Mouse (Mus musculus): Measurements from ENCODE around the gene Dera. TPM values are rescaled to one million over a fixed set of nuclear protein-coding genes. Genes with fewer than 3 reads are reported as not detected.

Gene Dera
- polyA plus RNA-seq, 1 experiment from 2014 or later: 17.8 TPM

- Histone ChIP-seq H3K4me2 (ENCODE audit: low read length) (no peak overlapping the region), H3K27me3 (replicated peaks; ENCODE audit: control insufficient read depth, insufficient read depth, low read length) (no peaks in the 10 kb centered on the region), H3K36me3 (ENCODE audit: control insufficient read depth, insufficient read depth, low read length) (no peaks in the 10 kb centered on the region), H3K4me3 (ENCODE audit: low read depth, low read length) (no peak overlapping the region), H3K4me1 (ENCODE audit: control insufficient read depth, insufficient read depth, low read length) (no peaks in the 10 kb centered on the region), H3K9ac (ENCODE audit: low read length) (no peak overlapping the region), H3K9me3 (replicated peaks; ENCODE audit: control insufficient read depth, low read length) (no peaks in the 10 kb centered on the region), H3K27ac (ENCODE audit: low read depth, low read length) (no peak overlapping the region)
- ATAC-seq (no peak), DNase-seq (ENCODE audit: low spot score) (no peak)
- WGBS: 91% methylated on average over 8 of the region's 8 CpGs
These were observed 18.7 kb downstream of the Dera start for GRCm38 (mm10) chr6:137772918-137773636.

GRCm38 (mm10) chr6:137773637-137774028 lies 19.3 kb downstream of the Dera start:
- DNase-seq (ENCODE audit: low spot score) (no peak), ATAC-seq (no peak)
- H3K27me3 ChIP-seq (replicated peaks; ENCODE audit: control insufficient read depth, insufficient read depth, low read length): no peaks in the 10 kb centered on the region
- no peak overlapping the region for H3K9ac ChIP-seq (ENCODE audit: low read length)
- no peak overlapping the region for H3K4me2 ChIP-seq (ENCODE audit: low read length)
- H3K4me3 ChIP-seq (ENCODE audit: low read depth, low read length): no peak overlapping the region
- H3K27ac ChIP-seq (ENCODE audit: low read depth, low read length): no peak overlapping the region
- no peaks in the 10 kb centered on the region for H3K4me1 ChIP-seq (ENCODE audit: control insufficient read depth, insufficient read depth, low read length)
- 92% methylated on average over 6 of the region's 6 CpGs for WGBS
- no peaks in the 10 kb centered on the region for H3K9me3 ChIP-seq (replicated peaks; ENCODE audit: control insufficient read depth, low read length)
- H3K36me3 ChIP-seq (ENCODE audit: control insufficient read depth, insufficient read depth, low read length): no peaks in the 10 kb centered on the region

GRCm38 (mm10) chr6:137774166-137774565 lies 19.8 kb downstream of the Dera start:
- no peak overlapping the region for H3K9ac ChIP-seq (ENCODE audit: low read length)
- no peaks in the 10 kb centered on the region for H3K9me3 ChIP-seq (replicated peaks; ENCODE audit: control insufficient read depth, low read length)
- no peak overlapping the region for H3K4me2 ChIP-seq (ENCODE audit: low read length)
- H3K27me3 ChIP-seq (replicated peaks; ENCODE audit: control insufficient read depth, insufficient read depth, low read length): no peaks in the 10 kb centered on the region
- H3K4me3 ChIP-seq (ENCODE audit: low read depth, low read length): no peak overlapping the region
- no peaks in the 10 kb centered on the region for H3K36me3 ChIP-seq (ENCODE audit: control insufficient read depth, insufficient read depth, low read length)
- H3K27ac ChIP-seq (ENCODE audit: low read depth, low read length): no peak overlapping the region
- no peak for DNase-seq (ENCODE audit: low spot score)
- 89% methylated on average over 13 of the region's 13 CpGs for WGBS
- H3K4me1 ChIP-seq (ENCODE audit: control insufficient read depth, insufficient read depth, low read length): no peaks in the 10 kb centered on the region
- no peak for ATAC-seq

- WGBS: 89% methylated on average over 8 of the region's 8 CpGs
- Histone ChIP-seq H3K9ac (ENCODE audit: low read length) (no peak overlapping the region), H3K9me3 (replicated peaks; ENCODE audit: control insufficient read depth, low read length) (no peaks in the 10 kb centered on the region), H3K4me3 (ENCODE audit: low read depth, low read length) (no peak overlapping the region), H3K4me2 (ENCODE audit: low read length) (no peak overlapping the region), H3K27ac (ENCODE audit: low read depth, low read length) (no peak overlapping the region), H3K36me3 (ENCODE audit: control insufficient read depth, insufficient read depth, low read length) (no peaks in the 10 kb centered on the region), H3K4me1 (ENCODE audit: control insufficient read depth, insufficient read depth, low read length) (no peaks in the 10 kb centered on the region), H3K27me3 (replicated peaks; ENCODE audit: control insufficient read depth, insufficient read depth, low read length) (no peaks in the 10 kb centered on the region)
- DNase-seq (ENCODE audit: low spot score): no peak
- no peak for ATAC-seq
These were observed 20.8 kb downstream of the Dera start for GRCm38 (mm10) chr6:137775159-137775558.

GRCm38 (mm10) chr6:137776981-137777380 lies 22.6 kb downstream of the Dera start:
- DNase-seq (ENCODE audit: low spot score) (no peak), ATAC-seq (no peak)
- Histone ChIP-seq H3K4me2 (ENCODE audit: low read length) (no peak overlapping the region), H3K36me3 (ENCODE audit: control insufficient read depth, insufficient read depth, low read length) (no peaks in the 10 kb centered on the region), H3K4me1 (ENCODE audit: control insufficient read depth, insufficient read depth, low read length) (no peaks in the 10 kb centered on the region), H3K9ac (ENCODE audit: low read length) (no peak overlapping the region), H3K9me3 (replicated peaks; ENCODE audit: control insufficient read depth, low read length) (no peaks in the 10 kb centered on the region), H3K27ac (ENCODE audit: low read depth, low read length) (no peak overlapping the region), H3K4me3 (ENCODE audit: low read depth, low read length) (no peak overlapping the region), H3K27me3 (replicated peaks; ENCODE audit: control insufficient read depth, insufficient read depth, low read length) (no peaks in the 10 kb centered on the region)
- 93% methylated on average over 8 of the region's 8 CpGs for WGBS

GRCm38 (mm10) chr6:137783899-137784637 lies 29.7 kb downstream of the Dera start:
- Histone ChIP-seq H3K9me3 (replicated peaks; ENCODE audit: control insufficient read depth, low read length) (no peaks in the 10 kb centered on the region), H3K4me2 (ENCODE audit: low read length) (no peak overlapping the region), H3K4me1 (ENCODE audit: control insufficient read depth, insufficient read depth, low read length) (no peaks in the 10 kb centered on the region), H3K4me3 (ENCODE audit: low read depth, low read length) (no peak overlapping the region), H3K9ac (ENCODE audit: low read length) (no peak overlapping the region), H3K27ac (ENCODE audit: low read depth, low read length) (no peak overlapping the region), H3K27me3 (replicated peaks; ENCODE audit: control insufficient read depth, insufficient read depth, low read length) (no peaks in the 10 kb centered on the region), H3K36me3 (ENCODE audit: control insufficient read depth, insufficient read depth, low read length) (no peaks in the 10 kb centered on the region)
- 83% methylated on average over 7 of the region's 7 CpGs for WGBS
- no peak for DNase-seq (ENCODE audit: low spot score)
- ATAC-seq: no peak

- no peak overlapping the region for H3K27ac ChIP-seq (ENCODE audit: low read depth, low read length)
- ATAC-seq: no peak
- H3K9me3 ChIP-seq (replicated peaks; ENCODE audit: control insufficient read depth, low read length): no peaks in the 10 kb centered on the region
- no peak overlapping the region for H3K4me3 ChIP-seq (ENCODE audit: low read depth, low read length)
- no peaks in the 10 kb centered on the region for H3K27me3 ChIP-seq (replicated peaks; ENCODE audit: control insufficient read depth, insufficient read depth, low read length)
- H3K36me3 ChIP-seq (ENCODE audit: control insufficient read depth, insufficient read depth, low read length): no peaks in the 10 kb centered on the region
- H3K4me2 ChIP-seq (ENCODE audit: low read length): no peak overlapping the region
- WGBS: 84% methylated on average over 9 of the region's 9 CpGs
- H3K4me1 ChIP-seq (ENCODE audit: control insufficient read depth, insufficient read depth, low read length): no peaks in the 10 kb centered on the region
- H3K9ac ChIP-seq (ENCODE audit: low read length): no peak overlapping the region
- DNase-seq (ENCODE audit: low spot score): no peak
These were observed 34.7 kb downstream of the Dera start for GRCm38 (mm10) chr6:137788976-137789590.

GRCm38 (mm10) chr6:137789658-137790057 lies 35.3 kb downstream of the Dera start:
- Histone ChIP-seq H3K4me1 (ENCODE audit: control insufficient read depth, insufficient read depth, low read length) (no peaks in the 10 kb centered on the region), H3K9ac (ENCODE audit: low read length) (no peak overlapping the region)

GRCm38 (mm10) chr6:137795494-137795893 lies 41.1 kb downstream of the Dera start:
- Histone ChIP-seq H3K4me2 (ENCODE audit: low read length) (no peak overlapping the region), H3K4me1 (ENCODE audit: control insufficient read depth, insufficient read depth, low read length) (no peaks in the 10 kb centered on the region), H3K9ac (ENCODE audit: low read length) (no peak overlapping the region), H3K27ac (ENCODE audit: low read depth, low read length) (no peak overlapping the region), H3K9me3 (replicated peaks; ENCODE audit: control insufficient read depth, low read length) (peaks cover 3% of the 10 kb centered on the region; the same call in 1 of the 2 replicates), H3K4me3 (ENCODE audit: low read depth, low read length) (no peak overlapping the region), H3K27me3 (replicated peaks; ENCODE audit: control insufficient read depth, insufficient read depth, low read length) (no peaks in the 10 kb centered on the region), H3K36me3 (ENCODE audit: control insufficient read depth, insufficient read depth, low read length) (no peaks in the 10 kb centered on the region)
- ATAC-seq (no peak), DNase-seq (ENCODE audit: low spot score) (no peak)
- WGBS: 77% methylated on average over 2 of the region's 2 CpGs

More at GRCm38 (mm10) chr6:137789658-137790057, 35.3 kb downstream of the Dera start:
- Histone ChIP-seq H3K27me3 (replicated peaks; ENCODE audit: control insufficient read depth, insufficient read depth, low read length) (no peaks in the 10 kb centered on the region), H3K36me3 (ENCODE audit: control insufficient read depth, insufficient read depth, low read length) (no peaks in the 10 kb centered on the region), H3K4me2 (ENCODE audit: low read length) (no peak overlapping the region), H3K27ac (ENCODE audit: low read depth, low read length) (no peak overlapping the region), H3K9me3 (replicated peaks; ENCODE audit: control insufficient read depth, low read length) (no peaks in the 10 kb centered on the region), H3K4me3 (ENCODE audit: low read depth, low read length) (no peak overlapping the region)
- WGBS: 68% methylated on average over 2 of the region's 2 CpGs
- ATAC-seq (no peak), DNase-seq (ENCODE audit: low spot score) (no peak)
